Mouse (Mus musculus): Measurements from ENCODE around the gene Stard8.
"Not testable (repeated sequence)": the region's sequence is repeated elsewhere in the genome, so short reads cannot be mapped to it uniquely, and the experiment has no call there.

The Stard8 gene

GRCm38 (mm10) chrX:99046360-99047055, 43.5 kb downstream of the Stard8 start:
- DNase-seq (ENCODE audit: low read depth in 1 of 2, low spot score in 2 of 2), result no peak

- no peak for DNase-seq (ENCODE audit: low read depth in 1 of 2, low spot score in 2 of 2)
Observed at GRCm38 (mm10) chrX:99048111-99048510, 45.1 kb downstream of the Stard8 start.

- peak in 1 of 2 experiments; percentile 16 for DNase-seq (ENCODE audit: low read depth in 1 of 2, low spot score in 2 of 2)
Observed at GRCm38 (mm10) chrX:99049247-99049646, 46.2 kb downstream of the Stard8 start.

GRCm38 (mm10) chrX:99050736-99051481, 47.9 kb downstream of the Stard8 start:
- DNase-seq (ENCODE audit: low read depth in 1 of 2, low spot score in 2 of 2), result no peak

GRCm38 (mm10) chrX:99052255-99052654, 49.2 kb downstream of the Stard8 start:
- DNase-seq (ENCODE audit: low read depth in 1 of 2, low spot score in 2 of 2), result no peak

- no peak for DNase-seq (ENCODE audit: low read depth in 1 of 2, low spot score in 2 of 2)
Observed at GRCm38 (mm10) chrX:99054512-99054911, 51.5 kb downstream of the Stard8 start.

GRCm38 (mm10) chrX:99057772-99058440, 54.9 kb downstream of the Stard8 start:
- no peak for DNase-seq (ENCODE audit: low read depth in 1 of 2, low spot score in 2 of 2)

GRCm38 (mm10) chrX:99059119-99059518, 56.1 kb downstream of the Stard8 start:
- DNase-seq (ENCODE audit: low read depth in 1 of 2, low spot score in 2 of 2), result no peak

GRCm38 (mm10) chrX:99065582-99065981, 62.5 kb downstream of the Stard8 start:
- no peak for DNase-seq (ENCODE audit: low read depth in 1 of 2, low spot score in 2 of 2)

- DNase-seq (ENCODE audit: low read depth in 1 of 2, low spot score in 2 of 2), result no peak
Observed at GRCm38 (mm10) chrX:99066550-99066949, 63.5 kb downstream of the Stard8 start.

- DNase-seq (ENCODE audit: low read depth in 1 of 2, low spot score in 2 of 2), result peak in 1 of 2 experiments; percentile 2
Observed at GRCm38 (mm10) chrX:99067232-99067631, 64.2 kb downstream of the Stard8 start.

- no peak for DNase-seq (ENCODE audit: low read depth in 1 of 2, low spot score in 2 of 2)
Observed at GRCm38 (mm10) chrX:99067671-99068151, 64.7 kb downstream of the Stard8 start.

- DNase-seq (ENCODE audit: low read depth in 1 of 2, low spot score in 2 of 2), result no peak
Observed at GRCm38 (mm10) chrX:99071188-99071587, 68.1 kb downstream of the Stard8 start.

- DNase-seq (ENCODE audit: low read depth in 1 of 2, low spot score in 2 of 2), result no peak
Observed at GRCm38 (mm10) chrX:99072596-99072995, 69.5 kb downstream of the Stard8 start.

GRCm38 (mm10) chrX:99075111-99075510, 72.1 kb downstream of the Stard8 start:
- DNase-seq (ENCODE audit: low read depth in 1 of 2, low spot score in 2 of 2), result no peak

- DNase-seq (ENCODE audit: low read depth in 1 of 2, low spot score in 2 of 2), result no peak
Observed at GRCm38 (mm10) chrX:99076460-99076859, 73.4 kb downstream of the Stard8 start.

GRCm38 (mm10) chrX:99078374-99078892, 75.4 kb downstream of the Stard8 start:
- not testable (repeated sequence) for DNase-seq (ENCODE audit: low read depth in 1 of 2, low spot score in 2 of 2)

GRCm38 (mm10) chrX:99092704-99093103, 89.7 kb downstream of the Stard8 start:
- DNase-seq (ENCODE audit: low read depth in 1 of 2, low spot score in 2 of 2), result no peak

- DNase-seq (ENCODE audit: low read depth in 1 of 2, low spot score in 2 of 2), result not testable (repeated sequence)
Observed at GRCm38 (mm10) chrX:99111088-99111724, 108.2 kb downstream of the Stard8 start.

- DNase-seq (ENCODE audit: low read depth in 1 of 2, low spot score in 2 of 2), result no peak
Observed at GRCm38 (mm10) chrX:99119510-99119909, 116.5 kb downstream of the Stard8 start.
